Mouse (Mus musculus): Measurements from ENCODE around the gene Notch3. TPM values are rescaled to one million over a fixed set of nuclear protein-coding genes. Genes with fewer than 3 reads are reported as not detected.
"Not testable (repeated sequence)": the region's sequence is repeated elsewhere in the genome, so short reads cannot be mapped to it uniquely, and the experiment has no call there.

The Notch3 gene
- polyA plus RNA-seq, 1 experiment from 2014 or later = 5.5 TPM

DNA sequence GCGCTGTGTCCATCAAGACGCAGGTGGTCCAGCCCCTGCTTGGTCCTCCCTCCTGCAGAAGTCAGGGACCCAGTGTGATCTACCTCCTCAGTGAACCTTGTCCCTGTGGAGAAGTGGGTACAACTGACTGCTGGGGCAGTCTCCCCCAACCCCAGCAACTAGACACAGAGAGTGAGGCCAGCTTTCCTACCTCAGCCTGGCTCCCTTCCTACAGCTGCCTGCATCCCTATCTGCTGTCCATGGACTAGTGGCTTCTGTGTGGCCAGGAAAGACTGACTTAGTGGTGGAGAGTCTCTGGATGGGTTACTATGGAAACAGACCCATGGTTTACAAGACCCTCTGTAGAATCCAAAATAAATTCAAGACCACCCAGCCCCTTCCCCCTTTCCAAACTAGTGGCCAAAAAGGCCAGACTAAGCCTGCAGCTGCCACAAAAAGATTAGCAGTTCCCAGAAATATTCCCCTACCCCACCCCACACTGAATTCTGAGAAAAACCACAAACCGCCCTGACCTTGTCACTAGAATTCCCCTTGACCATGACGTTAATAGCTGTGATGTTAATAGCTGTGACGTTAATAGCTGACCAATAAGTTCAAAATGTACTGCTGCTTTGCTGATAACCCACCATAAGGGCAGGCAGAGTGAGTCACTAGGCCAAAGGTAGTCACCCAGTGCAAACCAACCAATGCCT, 58.2 kb downstream of the Notch3 start:
- H3K4me3 ChIP-seq (replicated peaks; ENCODE audit: low read length) = not testable (repeated sequence)

DNA sequence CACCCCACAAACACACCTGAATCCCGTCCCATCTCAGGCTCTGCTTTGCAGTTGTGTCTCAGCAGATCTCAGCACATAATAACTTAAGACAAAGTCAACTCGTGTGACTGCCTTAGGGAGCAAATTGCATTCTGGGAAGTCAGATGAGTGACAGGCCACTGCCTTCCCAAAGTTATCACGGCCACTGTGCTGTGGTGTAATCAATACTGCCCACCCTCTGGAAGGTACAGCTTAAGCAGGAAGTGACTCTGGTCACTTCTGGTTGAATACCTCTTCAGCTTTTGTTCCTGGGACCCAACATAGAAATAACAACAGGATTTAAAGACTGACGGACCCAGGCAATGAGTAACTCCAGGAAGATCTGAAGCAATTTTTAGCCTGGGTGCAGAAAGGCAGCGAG, 58.8 kb downstream of the Notch3 start:
- Histone ChIP-seq H3K9me3 (ENCODE audit: control insufficient read depth, low read length) (no peaks in the 10 kb centered on the region), H3K27me3 (replicated peaks; ENCODE audit: control insufficient read depth, insufficient read depth, low read length) (0 out of 2 replicates have a peak, but pooled peaks cover 1% of the 10 kb centered on the region), H3K4me2 (ENCODE audit: low read length) (no peak overlapping the region), H3K36me3 (ENCODE audit: control insufficient read depth, insufficient read depth) (no peaks in the 10 kb centered on the region), H3K4me3 (replicated peaks; ENCODE audit: low read length) (no peak overlapping the region), H3K9ac (replicated peaks; ENCODE audit: low read depth, low read length) (no peak overlapping the region), H3K27ac (ENCODE audit: low read length) (no peak overlapping the region), H3K4me1 (replicated peaks; ENCODE audit: control insufficient read depth, insufficient read depth, low read length) (no peaks in the 10 kb centered on the region)
- ATAC-seq = no peak
- 68% methylated on average over 5 of the region's 5 CpGs for WGBS

More for the DNA sequence above, 58.2 kb downstream of the Notch3 start:
- not testable (repeated sequence) for ATAC-seq; H3K36me3 ChIP-seq (ENCODE audit: control insufficient read depth, insufficient read depth); H3K4me1 ChIP-seq (replicated peaks; ENCODE audit: control insufficient read depth, insufficient read depth, low read length); H3K27me3 ChIP-seq (replicated peaks; ENCODE audit: control insufficient read depth, insufficient read depth, low read length); H3K9me3 ChIP-seq (ENCODE audit: control insufficient read depth, low read length); H3K9ac ChIP-seq (replicated peaks; ENCODE audit: low read depth, low read length); H3K27ac ChIP-seq (ENCODE audit: low read length); H3K4me2 ChIP-seq (ENCODE audit: low read length)
- WGBS = 76% methylated on average over 5 of the region's 5 CpGs

DNA sequence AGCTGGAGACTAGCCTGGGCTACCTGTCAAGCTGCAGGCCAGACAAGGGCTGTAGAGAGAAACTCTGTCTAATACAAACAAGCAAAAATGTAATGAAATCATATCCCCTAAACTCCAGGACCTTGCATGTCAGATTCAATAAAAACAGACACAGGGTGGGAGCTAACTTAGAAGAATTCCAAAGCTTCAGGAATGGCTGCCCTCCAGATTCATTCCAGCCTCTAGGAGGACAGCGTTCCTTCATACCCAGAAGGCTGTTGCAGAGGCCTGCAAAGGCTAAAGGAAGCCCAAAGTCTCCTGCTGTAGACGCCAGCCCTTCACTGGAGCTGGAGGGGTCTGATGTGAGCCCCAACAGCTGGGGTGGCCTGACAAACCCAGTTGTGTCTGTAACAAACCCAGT, 60.3 kb downstream of the Notch3 start:
- H3K36me3 ChIP-seq (ENCODE audit: control insufficient read depth, insufficient read depth) = no peaks in the 10 kb centered on the region
- H3K27me3 ChIP-seq (replicated peaks; ENCODE audit: control insufficient read depth, insufficient read depth, low read length) = no peaks in the 10 kb centered on the region
- H3K27ac ChIP-seq (ENCODE audit: low read length) = no peak overlapping the region
- no peak for ATAC-seq
- H3K4me3 ChIP-seq (replicated peaks; ENCODE audit: low read length) = no peak overlapping the region
- WGBS = 79% methylated on average over 2 of the region's 2 CpGs
- H3K4me1 ChIP-seq (replicated peaks; ENCODE audit: control insufficient read depth, insufficient read depth, low read length) = no peaks in the 10 kb centered on the region
- H3K4me2 ChIP-seq (ENCODE audit: low read length) = no peak overlapping the region
- H3K9me3 ChIP-seq (ENCODE audit: control insufficient read depth, low read length) = no peaks in the 10 kb centered on the region
- H3K9ac ChIP-seq (replicated peaks; ENCODE audit: low read depth, low read length) = no peak overlapping the region

DNA sequence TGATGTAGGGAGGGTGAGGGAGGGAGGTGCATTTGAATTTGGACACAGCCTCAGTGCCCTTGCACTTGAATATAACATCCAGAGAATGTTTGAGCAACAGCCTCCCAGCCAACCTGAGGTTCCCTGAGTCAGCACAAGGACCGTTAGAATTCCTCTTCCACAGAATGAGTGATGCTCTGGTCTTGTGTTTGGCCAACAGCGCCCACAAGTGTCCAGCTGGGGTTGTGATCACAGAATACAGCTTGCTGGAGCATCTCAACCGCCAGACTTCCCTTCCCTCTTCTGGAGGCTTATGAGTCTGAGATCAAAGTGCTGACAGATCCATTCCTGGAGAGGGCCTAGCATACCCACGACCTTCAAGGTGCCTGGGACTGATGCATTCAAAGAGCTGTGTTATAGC, 63.6 kb downstream of the Notch3 start:
- Histone ChIP-seq H3K9me3 (ENCODE audit: control insufficient read depth, low read length) (no peaks in the 10 kb centered on the region), H3K36me3 (ENCODE audit: control insufficient read depth, insufficient read depth) (no peaks in the 10 kb centered on the region), H3K4me2 (ENCODE audit: low read length) (no peak overlapping the region), H3K4me1 (replicated peaks; ENCODE audit: control insufficient read depth, insufficient read depth, low read length) (peaks cover 6% of the 10 kb centered on the region), H3K27ac (ENCODE audit: low read length) (no peak overlapping the region), H3K27me3 (replicated peaks; ENCODE audit: control insufficient read depth, insufficient read depth, low read length) (no peaks in the 10 kb centered on the region), H3K9ac (replicated peaks; ENCODE audit: low read depth, low read length) (no peak overlapping the region), H3K4me3 (replicated peaks; ENCODE audit: low read length) (no peak overlapping the region)
- 17% methylated on average over 4 of the region's 4 CpGs for WGBS
- ATAC-seq = no peak

DNA sequence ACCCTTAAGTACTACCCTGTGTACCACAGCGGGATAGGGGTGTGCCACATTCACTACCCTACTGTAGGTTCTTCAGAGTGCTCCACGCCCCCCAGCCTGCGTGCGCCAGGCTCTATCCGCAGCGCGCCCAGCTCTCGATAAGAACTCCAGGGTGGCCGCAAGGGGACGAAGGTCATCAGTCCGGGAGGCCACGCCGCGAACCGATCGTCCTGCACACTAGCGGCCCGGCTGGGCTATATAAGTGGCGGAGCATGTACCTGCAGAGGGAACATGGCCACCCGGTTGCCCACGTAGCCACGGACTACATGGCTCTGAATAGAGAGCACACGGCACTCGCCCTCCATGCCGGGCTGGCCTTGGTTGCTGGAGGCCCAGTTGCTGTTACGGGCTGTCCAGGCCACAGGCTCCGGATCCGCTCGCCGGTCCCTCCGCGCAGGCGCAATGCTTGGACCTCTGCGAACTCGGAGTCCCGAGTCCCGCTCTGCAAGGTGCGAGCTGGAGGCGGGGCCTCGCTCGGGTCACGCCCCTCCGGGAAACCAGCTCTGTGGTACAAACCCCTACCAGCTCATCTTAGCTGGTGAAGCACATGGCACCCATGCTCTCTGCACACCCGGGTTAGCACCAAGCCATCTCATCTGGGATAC, 66.6 kb downstream of the Notch3 start:
- Histone ChIP-seq H3K4me1 (replicated peaks; ENCODE audit: control insufficient read depth, insufficient read depth, low read length) (peaks cover 6% of the 10 kb centered on the region), H3K36me3 (ENCODE audit: control insufficient read depth, insufficient read depth) (no peaks in the 10 kb centered on the region), H3K27me3 (replicated peaks; ENCODE audit: control insufficient read depth, insufficient read depth, low read length) (no peaks in the 10 kb centered on the region), H3K4me3 (replicated peaks; ENCODE audit: low read length) (peak overlapping the region; percentile 52), H3K9ac (replicated peaks; ENCODE audit: low read depth, low read length) (peak overlapping the region; percentile 57), H3K9me3 (ENCODE audit: control insufficient read depth, low read length) (no peaks in the 10 kb centered on the region), H3K27ac (ENCODE audit: low read length) (no peak overlapping the region), H3K4me2 (ENCODE audit: low read length) (peak overlapping the region; percentile 90)
- 1% methylated on average over 44 of the region's 44 CpGs for WGBS
- peak; percentile 71 for ATAC-seq

DNA sequence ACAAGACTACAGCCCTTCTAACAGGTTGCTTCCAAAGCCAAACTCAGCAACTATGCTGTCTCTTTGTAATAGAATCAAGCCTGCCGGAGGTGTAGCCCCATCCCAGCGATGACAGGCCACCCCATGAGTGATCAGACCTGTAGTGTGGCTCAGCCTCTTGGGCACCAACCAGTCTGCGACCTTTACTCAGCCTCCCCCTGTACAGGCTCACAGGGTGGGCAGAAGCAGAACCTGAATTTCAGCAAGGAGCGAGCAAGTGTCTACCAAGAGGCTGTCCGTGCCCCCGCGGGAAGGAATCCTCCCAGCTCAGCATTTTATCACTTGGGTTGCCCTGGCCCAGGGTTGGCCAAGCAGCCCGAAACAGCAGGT, 67.1 kb downstream of the Notch3 start:
- no peaks in the 10 kb centered on the region for H3K27me3 ChIP-seq (replicated peaks; ENCODE audit: control insufficient read depth, insufficient read depth, low read length)
- no peak overlapping the region for H3K27ac ChIP-seq (ENCODE audit: low read length)
- H3K9me3 ChIP-seq (ENCODE audit: control insufficient read depth, low read length) = no peaks in the 10 kb centered on the region
- no peaks in the 10 kb centered on the region for H3K36me3 ChIP-seq (ENCODE audit: control insufficient read depth, insufficient read depth)
- peaks cover 6% of the 10 kb centered on the region for H3K4me1 ChIP-seq (replicated peaks; ENCODE audit: control insufficient read depth, insufficient read depth, low read length)
- 30% methylated on average over 8 of the region's 8 CpGs for WGBS
- H3K4me3 ChIP-seq (replicated peaks; ENCODE audit: low read length) = peak overlapping the region; percentile 52
- peak overlapping the region; percentile 90 for H3K4me2 ChIP-seq (ENCODE audit: low read length)
- peak; percentile 18; the same call in 1 of the 2 replicates for ATAC-seq
- peak overlapping the region; percentile 57; the same call in 1 of the 2 replicates for H3K9ac ChIP-seq (replicated peaks; ENCODE audit: low read depth, low read length)

DNA sequence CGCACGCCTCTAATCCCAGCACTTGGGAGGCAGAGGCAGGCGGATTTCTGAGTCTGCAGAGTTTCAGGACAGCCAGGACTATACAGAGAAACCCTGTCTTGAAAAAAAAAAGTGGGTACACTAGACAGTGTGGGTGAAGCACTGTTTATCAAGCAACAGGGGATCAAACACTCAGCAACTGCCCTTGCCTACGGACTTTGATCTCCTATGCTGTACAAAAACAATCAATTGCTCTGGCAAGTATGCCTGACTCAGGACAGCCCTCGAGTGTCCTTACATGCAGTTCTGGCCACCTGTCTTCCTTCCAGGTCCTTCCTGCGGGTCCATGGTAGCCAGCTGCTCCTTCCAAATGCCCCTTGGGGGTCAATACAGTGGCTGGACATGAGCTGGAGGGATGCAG, 67.7 kb downstream of the Notch3 start:
- H3K36me3 ChIP-seq (ENCODE audit: control insufficient read depth, insufficient read depth); H3K4me3 ChIP-seq (replicated peaks; ENCODE audit: low read length); ATAC-seq; H3K4me2 ChIP-seq (ENCODE audit: low read length); H3K9ac ChIP-seq (replicated peaks; ENCODE audit: low read depth, low read length); H3K27ac ChIP-seq (ENCODE audit: low read length); H3K4me1 ChIP-seq (replicated peaks; ENCODE audit: control insufficient read depth, insufficient read depth, low read length); H3K27me3 ChIP-seq (replicated peaks; ENCODE audit: control insufficient read depth, insufficient read depth, low read length); H3K9me3 ChIP-seq (ENCODE audit: control insufficient read depth, low read length): not testable (repeated sequence)
- 84% methylated on average over 6 of the region's 6 CpGs for WGBS

DNA sequence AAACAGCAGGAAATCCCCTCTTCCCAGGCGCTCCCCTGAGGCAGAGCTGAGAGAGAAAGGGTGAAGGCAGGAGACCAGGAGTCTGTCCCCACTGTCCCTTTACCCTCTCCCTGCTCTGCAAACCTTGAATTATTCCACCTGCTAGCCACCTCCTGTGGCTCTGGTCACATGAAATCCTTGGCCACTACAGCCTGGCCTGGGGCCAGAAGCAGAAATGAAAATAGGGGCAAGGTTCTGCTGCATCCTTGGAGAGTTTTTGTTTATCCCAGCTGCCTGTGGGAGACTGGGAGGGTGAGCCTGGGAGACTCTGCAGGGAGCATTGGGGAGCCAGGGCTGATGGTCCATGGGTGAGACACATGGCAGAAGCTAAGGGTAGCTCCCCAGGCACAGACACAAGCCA, 69.0 kb downstream of the Notch3 start:
- Histone ChIP-seq H3K27ac (ENCODE audit: low read length) (no peak overlapping the region), H3K36me3 (ENCODE audit: control insufficient read depth, insufficient read depth) (no peaks in the 10 kb centered on the region), H3K4me2 (ENCODE audit: low read length) (no peak overlapping the region), H3K9me3 (ENCODE audit: control insufficient read depth, low read length) (no peaks in the 10 kb centered on the region), H3K27me3 (replicated peaks; ENCODE audit: control insufficient read depth, insufficient read depth, low read length) (no peaks in the 10 kb centered on the region), H3K4me1 (replicated peaks; ENCODE audit: control insufficient read depth, insufficient read depth, low read length) (peaks cover 6% of the 10 kb centered on the region), H3K9ac (replicated peaks; ENCODE audit: low read depth, low read length) (no peak overlapping the region), H3K4me3 (replicated peaks; ENCODE audit: low read length) (no peak overlapping the region)
- 86% methylated on average over 1 of the region's 1 CpGs for WGBS
- no peak for ATAC-seq

DNA sequence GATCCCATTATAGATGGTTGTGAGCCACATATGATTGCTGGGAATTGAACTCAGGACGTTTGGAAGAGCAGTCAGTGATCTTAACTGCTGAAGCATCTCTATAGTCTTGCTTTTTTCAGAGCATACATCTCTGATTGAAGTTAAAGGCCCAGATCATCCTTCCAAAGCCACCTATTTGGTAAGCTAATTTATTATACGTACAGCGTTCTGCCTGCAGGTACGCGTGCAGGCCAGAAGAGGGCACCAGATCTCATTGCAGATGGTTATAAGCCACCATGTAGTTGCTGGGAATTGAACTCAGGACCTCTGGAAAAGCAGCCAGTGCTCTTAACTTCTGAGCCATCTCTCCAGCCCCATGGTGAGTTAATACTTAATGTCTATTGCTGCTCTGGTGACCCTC, 73.8 kb downstream of the Notch3 start:
- Histone ChIP-seq H3K9ac (replicated peaks; ENCODE audit: low read depth, low read length) (no peak overlapping the region), H3K4me3 (replicated peaks; ENCODE audit: low read length) (no peak overlapping the region)
- ATAC-seq = no peak

More for the DNA sequence above, 73.8 kb downstream of the Notch3 start:
- Histone ChIP-seq H3K4me1 (replicated peaks; ENCODE audit: control insufficient read depth, insufficient read depth, low read length) (peaks cover 4% of the 10 kb centered on the region), H3K4me2 (ENCODE audit: low read length) (no peak overlapping the region), H3K27ac (ENCODE audit: low read length) (no peak overlapping the region), H3K27me3 (replicated peaks; ENCODE audit: control insufficient read depth, insufficient read depth, low read length) (no peaks in the 10 kb centered on the region), H3K9me3 (ENCODE audit: control insufficient read depth, low read length) (no peaks in the 10 kb centered on the region), H3K36me3 (ENCODE audit: control insufficient read depth, insufficient read depth) (no peaks in the 10 kb centered on the region)
- 86% methylated on average over 5 of the region's 5 CpGs for WGBS
